Mouse (Mus musculus) hindbrain, embryonic 16.5 days (tissue): ENCODE measurements around the gene Hsd3b6. TPM values are rescaled to one million over a fixed set of nuclear protein-coding genes. Genes with fewer than 3 reads are reported as not detected.

Experiments
- polyA plus RNA-seq: library from polyadenylated mRNA; unstranded; fragments of >200 nt; fragmentation: Nextera tagmentation; extraction: Ambion mirVana; gene quantifications from 2 replicates; pipeline ENCODE4 v1.2.1, GENCODE M21; 2015

Gene Hsd3b6
- polyA plus RNA-seq, 1 experiment from 2014 or later, result 0.19 TPM

Other genes with a start within 250 kb of the Hsd3b6 start
- not detected in 2 replicates for gene Gm10681, start 225.6 kb downstream of the Hsd3b6 start, polyA plus RNA-seq
- gene Hsd3b5, start 184.2 kb downstream of the Hsd3b6 start, polyA plus RNA-seq, result not detected in 2 replicates
- not detected in 2 replicates for gene Hsd3b2, start 89.9 kb downstream of the Hsd3b6 start, polyA plus RNA-seq
- 0.30 and 0.40 TPM in 2 replicates for gene Hsd3b3, start 51.3 kb downstream of the Hsd3b6 start, polyA plus RNA-seq
- gene Hsd3b1, start 45.4 kb upstream of the Hsd3b6 start, polyA plus RNA-seq, result not detected in 2 replicates
- gene Hao2, start 78.8 kb upstream of the Hsd3b6 start, polyA plus RNA-seq, result not detected in 2 replicates